12 mouse cellular contexts compared by ENCODE assay signal in the genomic region with DNA sequence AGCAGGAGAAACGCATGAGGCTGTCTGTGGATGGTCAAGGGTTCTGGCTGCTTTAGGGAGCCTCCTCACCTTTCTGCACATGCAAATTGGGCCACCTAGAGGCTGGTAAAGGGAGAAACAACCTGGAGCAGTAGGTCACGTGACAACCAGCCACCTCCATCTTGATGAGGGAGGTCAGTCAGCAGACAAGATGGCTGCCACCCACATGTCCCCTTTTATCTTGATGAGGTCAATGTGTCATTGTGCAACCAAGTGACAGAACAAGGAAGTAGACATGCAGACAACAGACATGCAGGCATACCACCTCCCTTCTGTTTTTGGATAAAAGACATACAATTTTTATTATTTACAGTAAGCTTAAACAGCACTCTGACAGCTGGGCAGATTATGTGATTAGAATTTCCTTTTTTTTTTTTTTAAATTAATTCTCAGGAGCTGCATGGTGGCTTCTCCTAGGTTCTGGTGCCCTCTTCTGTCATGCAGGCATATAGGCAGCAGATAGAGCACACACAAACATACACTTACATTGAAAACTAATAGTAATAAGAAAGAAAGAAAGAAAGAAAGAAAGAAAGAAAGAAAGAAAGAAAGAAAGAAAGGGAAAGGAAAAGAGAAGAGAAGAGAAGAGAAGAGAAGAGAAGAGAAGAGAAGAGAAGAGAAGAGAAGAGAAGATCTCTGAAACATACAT. TPM values are rescaled to one million over a fixed set of nuclear protein-coding genes. Genes with fewer than 3 reads are reported as not detected.
DNase-seq lines count a peak whose midpoint lies in the region; ATAC-seq and TF ChIP-seq lines count a peak whose summit lies in the region.
"Had no signal": no experiment of that assay in that cellular context is flagged by ENCODE, and none has a peak within 500 bp of the region (broad histone marks: within the 10 kb centered on the region; RNA-seq: fewer than 3 reads in every experiment).

No protein-coding gene starts in this region.

- in situ Hi-C loops in Patski (cut with MboI; ENCODE audit: low pct_unique_long_range_greater_than_20kb) = no loop called here

- 78% methylated on average over 2 of the region's 2 CpGs for WGBS in heart, postnatal 0 days
- whole genome bisulfite sequencing in limb, embryonic 14.5 days = 76% methylated on average over 2 of the region's 2 CpGs
- WGBS in intestine, embryonic 16.5 days = 83% methylated on average over 2 of the region's 2 CpGs

- H3K4me3 ChIP-seq in heart, postnatal 0 days (ENCODE audit: low read depth, low read length) = no peak overlapping the region
- H3K4me3 ChIP-seq in limb, embryonic 14.5 days (replicated peaks; ENCODE audit: low read length) = no peak overlapping the region
- H3K4me3 ChIP-seq in intestine, embryonic 16.5 days (ENCODE audit: low read length) = no peak overlapping the region

- no peaks in the 10 kb centered on the region for H3K27me3 ChIP-seq in heart, postnatal 0 days (ENCODE audit: control insufficient read depth, insufficient read depth, low read length)
- H3K27me3 ChIP-seq in Patski = no peaks in the 10 kb centered on the region
- no peaks in the 10 kb centered on the region for H3K27me3 ChIP-seq in limb, embryonic 14.5 days (ENCODE audit: control insufficient read depth, insufficient read depth, low read length)
- H3K27me3 ChIP-seq in intestine, embryonic 16.5 days (replicated peaks; ENCODE audit: control insufficient read depth, insufficient read depth, low read length) = no peaks in the 10 kb centered on the region

- CTCF ChIA-PET in Patski (lab: Charles Lee) = no interaction called here

- no peak for TF ChIP-seq CTCF in heart, postnatal 0 days (IDR thresholded peaks at IDR 0.05; ENCODE audit: low read depth)
- peak; percentile 12 for TF ChIP-seq CTCF in Patski (IDR thresholded peaks at IDR 0.05)

- H3K4me1 ChIP-seq in heart, postnatal 0 days (ENCODE audit: control insufficient read depth, insufficient read depth) = no peaks in the 10 kb centered on the region
- no peaks in the 10 kb centered on the region for H3K4me1 ChIP-seq in limb, embryonic 14.5 days (ENCODE audit: control insufficient read depth, insufficient read depth, low read length)
- H3K4me1 ChIP-seq in intestine, embryonic 16.5 days (ENCODE audit: control insufficient read depth, insufficient read depth, low read length) = no peaks in the 10 kb centered on the region

- DNase-seq in heart, postnatal 0 days (ENCODE audit: low spot score) = peak; percentile 81
- DNase-seq in heart, adult 18-20 months = no peak
- DNase-seq in A20 (ENCODE audit: low read depth, low spot score) = peak; percentile 89
- DNase-seq in Patski (ENCODE audit: low read depth, low spot score) = peak; percentile 66
- peak; percentile 4 for DNase-seq in limb, embryonic 14.5 days (ENCODE audit: low spot score)
- no peak for DNase-seq in cerebellum, adult 9-10 months
- DNase-seq: adrenal gland, adult 8-10 months; lung, adult 18-20 months; thymus, postnatal 4 days had no signal

- H3K9me3 ChIP-seq in heart, postnatal 0 days (replicated peaks; ENCODE audit: control insufficient read depth, low read length) = no peaks in the 10 kb centered on the region
- H3K9me3 ChIP-seq in limb, embryonic 14.5 days (ENCODE audit: control insufficient read depth, low read length) = no peaks in the 10 kb centered on the region
- no peaks in the 10 kb centered on the region for H3K9me3 ChIP-seq in intestine, embryonic 16.5 days (ENCODE audit: control insufficient read depth, low read length)

- no peak for TF ChIP-seq POLR2A in limb, embryonic 14.5 days (IDR thresholded peaks at IDR 0.05; ENCODE audit: borderline replicate concordance, extremely low read depth, insufficient read depth, insufficient read length)

- no peak overlapping the region for H3K9ac ChIP-seq in heart, postnatal 0 days (replicated peaks; ENCODE audit: low read depth, low read length)
- no peak overlapping the region for H3K9ac ChIP-seq in limb, embryonic 14.5 days (ENCODE audit: low read depth, low read length, severe bottlenecking)
- H3K9ac ChIP-seq in intestine, embryonic 16.5 days (ENCODE audit: low read depth, low read length) = no peak overlapping the region

- POLR2A ChIA-PET in Patski (lab: Charles Lee) = no interaction called here

- no peak overlapping the region for H3K27ac ChIP-seq in heart, postnatal 0 days (ENCODE audit: low read depth)
- H3K27ac ChIP-seq in limb, embryonic 14.5 days (replicated peaks; ENCODE audit: low read depth, low read length) = no peak overlapping the region
- H3K27ac ChIP-seq in intestine, embryonic 16.5 days (ENCODE audit: low read length) = no peak overlapping the region

- no peaks in the 10 kb centered on the region for H3K36me3 ChIP-seq in heart, postnatal 0 days (replicated peaks; ENCODE audit: control insufficient read depth, insufficient read depth, low read length)
- no peaks in the 10 kb centered on the region for H3K36me3 ChIP-seq in limb, embryonic 14.5 days (ENCODE audit: control insufficient read depth, insufficient read depth, low read length)
- H3K36me3 ChIP-seq in intestine, embryonic 16.5 days (ENCODE audit: control insufficient read depth, insufficient read depth, low read length) = no peaks in the 10 kb centered on the region

- no peak overlapping the region for H3K4me2 ChIP-seq in heart, postnatal 0 days (ENCODE audit: low read depth, low read length)
- H3K4me2 ChIP-seq in limb, embryonic 14.5 days (replicated peaks; ENCODE audit: low read depth, low read length, severe bottlenecking) = no peak overlapping the region
- H3K4me2 ChIP-seq in intestine, embryonic 16.5 days (ENCODE audit: low read depth, low read length) = no peak overlapping the region

- TF ChIP-seq EP300 in heart, postnatal 0 days (IDR thresholded peaks at IDR 0.05; ENCODE audit: low read depth) = no peak

- no peak for ATAC-seq in heart, postnatal 0 days (ENCODE audit: insufficient read depth, low read depth)
- no peak for ATAC-seq in Patski
- no peak for ATAC-seq in limb, embryonic 14.5 days (ENCODE audit: low FRiP score, low read depth)
- ATAC-seq in monocyte, adult 5-6 weeks (replicated peaks; ENCODE audit: insufficient number of reproducible peaks, low FRiP score, low TSS enrichment, poor library complexity, severe bottlenecking) = no peak
- no peak for ATAC-seq in intestine, embryonic 16.5 days

RNA-seq across cellular contexts. Expression of gene Gm14496, which starts 58.9 kb away (rescaled TPM):
- total RNA-seq in heart, postnatal 0 days (2014; rRNA removed; ENCODE audit: low replicate concordance) = not detected in 2 replicates
- polyA plus RNA-seq in heart, postnatal 0 days (2015; fragmentation: Nextera tagmentation; extraction: Ambion mirVana) = not detected in 2 replicates
- not detected for total RNA-seq in heart, adult 18-20 months (2021)
- polyA plus RNA-seq in Patski (2021) = not detected
- not detected in 2 replicates for polyA plus RNA-seq in limb, embryonic 14.5 days (2012; rRNA removed)
- not detected in 2 replicates for polyA plus RNA-seq in limb, embryonic 14.5 days (2014; fragmentation: Nextera tagmentation; extraction: Ambion mirVana)
- total RNA-seq in monocyte, adult 5-6 weeks (2017) = not detected in 3 replicates
- not detected in 2 replicates for polyA plus RNA-seq in intestine, embryonic 16.5 days (2015; fragmentation: Nextera tagmentation; extraction: Ambion mirVana)
- total RNA-seq: adrenal gland, adult 8-10 months; heart, postnatal 25 days had no signal

Comparison
In these comparisons a context has a peak if more than half of its experiments do, and no peak if none do; other contexts are left out.
1. DNase-seq: peak in heart, postnatal 0 days (single experiment), A20 (single experiment), Patski (single experiment) and limb, embryonic 14.5 days (single experiment); none in heart, adult 18-20 months (0 of 2) and cerebellum, adult 9-10 months (single experiment).